Mouse (Mus musculus): Measurements from ENCODE around the gene Tmed4. TPM values are rescaled to one million over a fixed set of nuclear protein-coding genes. Genes with fewer than 3 reads are reported as not detected.

The Tmed4 gene
- polyA plus RNA-seq (2017; shearing (Covaris generic)) = 10 to 100 TPM; 53.4 to 93.7 (median 81.4) TPM

DNA sequence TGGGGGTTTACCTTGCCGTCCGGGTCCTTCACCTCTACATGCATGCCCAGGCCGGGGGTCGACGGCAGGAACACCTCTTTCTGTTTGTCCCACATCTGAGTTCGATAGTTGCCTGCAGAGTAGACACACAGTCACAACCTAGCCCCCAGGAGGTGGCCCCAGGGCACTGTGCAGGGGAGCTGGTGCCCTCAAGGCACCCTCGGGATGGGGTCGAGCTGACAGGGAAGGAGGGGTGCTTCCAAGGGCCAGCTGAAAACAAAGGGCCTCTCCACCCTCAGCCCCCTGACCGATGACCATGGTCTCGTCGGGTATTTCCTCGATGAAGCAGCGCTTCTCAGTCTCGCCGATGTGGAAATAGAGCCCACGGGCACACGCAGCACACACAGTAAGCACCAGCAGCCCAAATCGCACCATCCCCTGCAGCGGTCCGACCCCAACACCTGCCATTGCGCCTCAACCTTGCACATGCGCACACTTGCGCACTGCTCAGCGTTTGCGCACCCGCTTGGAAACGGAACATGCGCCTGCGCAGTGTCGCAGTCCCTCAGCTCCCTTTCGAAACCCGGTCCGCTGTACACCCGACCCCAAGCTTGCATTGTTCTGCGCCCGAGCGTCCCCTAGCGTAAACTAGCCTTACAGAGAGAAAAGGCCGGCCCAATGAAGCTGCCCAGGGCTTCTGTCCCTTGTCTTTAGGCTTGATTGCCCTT, at the start of gene Tmed4:
Gene Tmed4 (minus strand): TSS at position 484 of the 707 bp plus-strand sequence.
- ATAC-seq = peak; percentile 92

DNA sequence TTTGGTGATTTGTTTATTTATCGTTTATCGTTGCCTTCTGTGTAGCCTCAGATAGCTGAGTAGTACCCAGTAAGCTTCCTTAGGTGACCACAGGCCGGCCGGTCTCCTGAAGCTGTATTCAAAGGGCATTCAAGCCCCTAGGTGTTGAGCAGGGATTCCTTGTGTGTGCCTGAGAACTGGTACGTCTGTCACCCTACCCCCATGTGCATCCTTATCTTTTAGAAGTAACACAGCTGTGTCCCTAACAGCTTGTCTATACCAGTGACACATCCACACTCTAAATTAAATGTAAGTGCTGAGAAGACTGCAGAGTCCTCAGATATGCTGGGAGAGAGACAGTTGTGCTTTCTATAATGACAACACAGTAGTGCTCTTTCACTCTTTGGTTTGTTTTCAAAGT, 48.7 kb upstream of the Tmed4 start:
- ATAC-seq = no peak

DNA sequence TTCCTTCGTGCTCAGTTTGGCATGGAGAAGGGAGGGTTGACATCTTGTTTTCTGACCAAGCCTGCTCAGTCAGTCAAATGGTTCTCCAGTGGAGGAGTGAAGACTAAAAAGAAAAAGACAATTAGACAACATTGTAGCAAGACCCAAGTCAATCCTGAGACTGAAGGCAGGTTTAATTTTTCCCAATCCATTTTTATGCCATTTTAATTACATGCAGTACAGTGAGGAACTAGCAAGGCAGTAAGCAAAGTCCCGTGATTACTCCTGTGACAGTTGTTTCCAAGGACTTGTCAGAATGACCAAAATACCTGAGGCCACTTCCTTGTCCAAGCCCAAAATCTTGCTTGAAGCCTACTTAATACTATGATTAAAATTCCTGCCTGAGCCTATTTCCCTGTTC, 47.4 kb upstream of the Tmed4 start:
- ATAC-seq = no peak

DNA sequence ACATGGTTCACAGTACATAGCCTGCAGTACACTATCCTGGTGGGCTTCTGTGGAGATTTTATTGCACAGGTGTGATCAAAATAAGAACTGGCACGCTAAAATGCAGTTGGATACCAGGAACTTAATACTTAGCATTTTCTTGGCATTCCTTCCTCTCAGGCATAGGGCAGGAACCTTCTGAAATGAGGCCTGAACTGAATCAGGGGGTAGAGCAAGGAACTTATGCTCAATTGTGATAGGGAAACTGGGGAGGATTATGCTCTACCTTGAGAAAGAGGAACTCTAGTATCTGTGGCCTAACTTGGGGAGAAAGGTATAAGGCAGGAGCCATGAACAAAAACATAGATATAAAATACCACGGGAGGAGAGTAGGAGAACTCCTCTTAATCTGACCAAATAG, 44.7 kb upstream of the Tmed4 start:
- no peak for ATAC-seq

DNA sequence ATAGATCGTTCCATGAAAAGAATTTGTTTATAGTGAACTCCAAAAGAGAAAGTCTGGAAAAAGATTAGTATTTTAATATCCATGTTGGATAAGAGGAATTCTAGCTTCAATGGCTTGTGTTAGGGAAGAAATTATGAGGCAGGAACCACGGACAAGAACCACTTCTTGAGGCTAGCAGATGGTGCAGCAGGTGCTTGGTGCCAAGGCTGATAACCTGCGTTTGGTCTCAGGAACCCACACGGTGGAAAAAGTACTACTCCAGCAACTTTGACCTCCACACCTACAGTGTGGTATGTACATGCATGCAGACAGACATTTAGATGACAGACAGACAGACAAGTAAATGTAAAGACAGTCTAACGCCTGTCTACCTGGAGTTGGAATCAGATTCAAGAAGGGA, 43.9 kb upstream of the Tmed4 start:
- ATAC-seq = no peak

DNA sequence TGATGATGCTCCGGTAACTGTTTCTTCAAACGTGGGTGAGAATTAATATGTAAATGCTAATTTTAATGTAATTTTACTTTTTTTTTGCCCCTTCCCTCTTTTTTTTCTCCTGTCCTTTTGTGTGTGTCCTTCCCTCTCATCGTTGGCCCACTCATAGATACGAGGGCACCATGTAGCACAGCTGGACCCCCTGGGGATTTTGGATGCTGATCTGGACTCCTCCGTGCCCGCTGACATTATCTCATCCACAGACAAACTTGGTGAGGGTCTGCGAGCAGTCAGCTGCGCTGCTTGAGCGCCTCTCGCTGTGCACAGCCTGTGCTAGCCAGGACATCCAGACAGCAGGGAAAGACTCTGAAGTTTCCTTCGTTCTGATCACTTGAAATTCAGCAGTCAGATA, 42.2 kb upstream of the Tmed4 start:
- ATAC-seq = no peak

DNA sequence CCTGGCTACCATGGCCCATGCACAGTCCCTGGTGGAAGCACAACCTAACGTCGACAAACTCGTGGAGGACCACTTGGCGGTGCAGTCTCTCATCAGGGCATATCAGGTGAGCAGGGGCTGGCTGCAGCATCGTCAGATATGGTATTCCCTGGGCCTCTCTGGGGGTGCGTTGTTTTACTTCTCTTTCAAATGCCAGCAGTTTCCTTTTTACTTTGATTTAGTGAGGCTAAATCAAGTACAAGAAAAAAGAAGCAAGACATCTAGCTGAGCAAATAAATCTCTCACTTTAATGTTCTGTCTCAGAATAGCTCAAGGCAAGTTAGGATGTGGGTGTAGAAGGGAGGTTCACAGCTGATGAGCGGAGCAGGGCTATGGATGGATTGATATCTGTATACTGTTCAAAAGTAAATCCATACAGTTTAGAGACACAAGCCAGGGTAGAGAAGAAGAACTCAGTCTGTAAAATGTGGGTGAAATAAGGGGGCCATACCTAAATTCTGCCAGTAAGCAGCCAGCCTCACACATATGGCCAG, 39.3 kb upstream of the Tmed4 start:
- no peak for ATAC-seq

DNA sequence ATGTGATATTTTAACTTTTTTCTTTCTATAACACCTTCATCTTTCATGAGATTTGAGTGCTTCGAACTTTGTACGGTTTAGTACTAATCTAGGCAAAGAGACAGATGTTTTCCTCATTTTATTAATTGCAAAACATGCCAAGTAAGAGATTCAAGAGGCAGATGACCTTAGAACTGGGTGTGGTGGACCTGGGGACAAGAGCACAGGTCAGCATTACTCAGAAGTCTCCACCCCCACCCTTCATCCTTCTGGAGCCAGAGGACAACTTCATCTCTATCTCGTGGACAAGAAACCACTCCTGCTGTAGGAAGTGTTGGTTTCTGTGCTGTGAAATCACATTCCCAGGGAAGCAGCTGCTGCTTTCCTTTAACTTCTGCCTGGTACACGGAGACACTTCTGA, 33.5 kb upstream of the Tmed4 start:
- ATAC-seq = no peak

DNA sequence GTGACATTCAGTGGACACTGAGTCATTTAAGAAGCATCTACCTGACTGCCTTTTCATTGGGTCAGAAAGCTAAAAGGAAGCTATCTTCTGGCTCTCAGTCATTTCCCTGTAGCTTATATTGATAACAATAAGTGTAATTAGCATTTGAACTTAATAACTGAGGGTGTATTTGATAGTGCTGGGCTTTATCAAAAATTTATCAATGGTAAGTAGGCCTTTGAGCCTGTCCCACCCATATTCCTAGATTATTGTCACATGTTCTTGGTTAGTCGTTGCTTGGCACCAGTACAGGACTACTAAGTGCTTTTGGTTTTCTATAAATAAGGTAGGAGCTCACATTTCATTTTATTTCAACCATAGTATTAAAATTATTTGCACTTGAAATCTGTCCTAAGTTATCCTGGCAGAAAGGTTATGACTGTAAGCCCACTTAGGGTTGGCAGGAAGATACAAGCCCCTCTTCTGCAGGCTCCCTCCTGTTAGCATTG, 31.3 kb upstream of the Tmed4 start:
- no peak for ATAC-seq

DNA sequence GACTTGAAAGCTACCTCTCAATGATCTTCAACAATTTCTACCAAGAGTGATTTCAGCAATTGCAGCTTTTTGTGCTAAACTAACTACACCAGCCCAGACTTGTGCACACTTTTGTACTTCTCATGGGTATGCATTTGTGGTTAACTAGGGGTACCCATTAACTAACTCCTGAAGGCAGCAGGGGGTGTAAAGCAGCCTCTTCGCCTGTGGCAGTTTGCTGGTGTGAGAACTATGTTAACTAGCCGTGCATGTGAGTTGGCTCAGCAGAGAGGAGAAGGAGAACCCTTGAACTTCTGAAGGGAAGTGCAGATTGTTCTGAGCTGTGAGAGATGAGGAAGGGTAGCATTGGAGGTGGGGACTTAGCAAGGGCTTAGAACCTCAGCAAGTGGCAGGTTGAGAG, 28.1 kb upstream of the Tmed4 start:
- ATAC-seq = no peak

DNA sequence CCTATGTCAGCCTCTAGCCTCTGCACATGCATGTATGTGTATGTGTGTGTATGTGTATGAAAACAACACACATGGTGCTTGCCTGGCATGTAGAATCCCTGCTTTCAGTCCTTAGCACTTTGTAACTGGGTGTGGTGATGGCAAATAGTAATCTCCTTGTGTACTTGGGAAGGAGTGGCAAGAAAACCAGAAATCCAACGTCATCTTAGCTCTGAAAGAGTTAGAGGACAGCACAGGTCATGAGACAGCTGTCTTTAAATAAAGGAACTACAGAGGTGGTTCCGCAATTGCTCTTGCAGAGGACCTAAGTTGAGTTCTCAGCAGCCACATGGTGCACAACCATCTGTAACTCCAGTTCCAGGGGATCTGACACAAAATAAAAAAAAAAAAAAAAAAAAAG, 24.8 kb upstream of the Tmed4 start:
- no peak for ATAC-seq

DNA sequence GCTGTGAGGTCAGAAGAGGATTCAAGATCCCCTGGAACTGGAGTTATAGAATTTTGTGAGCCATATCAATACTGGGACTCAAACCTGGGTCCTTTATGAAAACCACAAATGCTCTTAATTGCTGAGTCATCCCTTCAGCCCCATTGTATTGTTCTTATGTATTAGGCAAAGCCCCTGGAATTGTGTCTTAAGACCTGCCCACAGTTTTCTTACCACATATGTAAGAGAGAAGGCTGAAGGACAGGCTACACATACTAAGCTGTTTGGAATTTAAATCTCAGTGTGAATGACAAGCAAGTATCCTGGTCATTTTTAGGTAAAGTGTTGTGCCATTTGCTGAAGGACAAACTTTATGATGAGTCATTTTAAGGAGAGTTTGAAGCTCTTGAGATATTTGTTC, 21.4 kb upstream of the Tmed4 start:
- ATAC-seq = no peak

DNA sequence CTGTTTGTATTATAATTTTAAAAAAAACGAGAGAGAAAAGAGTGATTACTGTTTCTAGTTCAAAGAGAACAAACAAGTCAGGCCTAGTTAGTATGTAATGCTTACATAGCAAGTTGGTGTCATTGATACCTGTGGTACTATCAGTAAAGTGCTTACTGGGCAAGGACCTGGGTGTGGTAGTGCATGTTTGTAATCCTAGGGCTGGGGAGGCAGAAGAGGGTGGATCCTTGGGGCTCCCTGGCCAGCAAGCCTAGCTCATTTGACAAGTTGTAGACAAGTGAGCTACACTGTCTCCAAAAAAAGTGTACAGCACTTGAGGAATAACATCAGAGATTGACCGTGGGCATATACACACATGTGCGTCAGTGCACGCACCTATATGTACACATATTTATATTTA, 20.0 kb upstream of the Tmed4 start:
- no peak for ATAC-seq

DNA sequence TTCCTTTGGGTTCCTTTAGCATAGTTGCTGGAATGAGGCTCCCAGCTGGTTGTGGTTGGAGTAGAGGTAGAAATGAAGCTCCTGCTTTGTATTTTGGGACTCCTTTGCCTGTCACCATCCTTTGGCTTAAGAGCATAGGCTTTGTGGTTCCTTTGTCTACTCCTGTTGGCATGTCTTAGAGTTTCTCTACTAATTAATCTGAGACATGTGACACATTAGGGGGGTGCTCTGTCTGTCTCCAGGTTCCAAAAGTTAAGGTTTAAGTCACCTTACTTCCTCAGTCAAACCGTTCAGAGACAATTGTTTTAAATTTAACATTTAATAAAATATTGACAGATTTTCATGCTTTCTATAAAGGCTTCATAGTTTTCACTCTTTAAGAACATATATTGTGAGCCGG, 18.9 kb upstream of the Tmed4 start:
- ATAC-seq = no peak

DNA sequence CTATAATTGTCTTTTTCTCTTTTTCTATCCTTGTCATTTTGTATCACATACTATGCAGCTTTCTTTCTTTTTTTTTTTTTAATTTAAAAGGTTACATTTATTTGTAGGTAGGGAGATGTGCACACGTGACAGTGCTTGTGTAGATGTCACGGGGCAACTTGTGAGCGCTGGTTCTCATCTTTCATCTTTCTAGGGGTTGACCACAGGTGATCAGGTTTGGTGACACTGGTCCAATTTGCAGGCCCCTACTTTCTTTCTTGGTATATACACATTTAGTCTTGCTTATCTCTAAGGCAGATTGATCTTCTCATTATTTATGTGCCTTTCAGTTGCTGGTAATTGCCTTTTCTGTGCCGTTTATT, 18.3 kb upstream of the Tmed4 start:
- ATAC-seq = no peak

DNA sequence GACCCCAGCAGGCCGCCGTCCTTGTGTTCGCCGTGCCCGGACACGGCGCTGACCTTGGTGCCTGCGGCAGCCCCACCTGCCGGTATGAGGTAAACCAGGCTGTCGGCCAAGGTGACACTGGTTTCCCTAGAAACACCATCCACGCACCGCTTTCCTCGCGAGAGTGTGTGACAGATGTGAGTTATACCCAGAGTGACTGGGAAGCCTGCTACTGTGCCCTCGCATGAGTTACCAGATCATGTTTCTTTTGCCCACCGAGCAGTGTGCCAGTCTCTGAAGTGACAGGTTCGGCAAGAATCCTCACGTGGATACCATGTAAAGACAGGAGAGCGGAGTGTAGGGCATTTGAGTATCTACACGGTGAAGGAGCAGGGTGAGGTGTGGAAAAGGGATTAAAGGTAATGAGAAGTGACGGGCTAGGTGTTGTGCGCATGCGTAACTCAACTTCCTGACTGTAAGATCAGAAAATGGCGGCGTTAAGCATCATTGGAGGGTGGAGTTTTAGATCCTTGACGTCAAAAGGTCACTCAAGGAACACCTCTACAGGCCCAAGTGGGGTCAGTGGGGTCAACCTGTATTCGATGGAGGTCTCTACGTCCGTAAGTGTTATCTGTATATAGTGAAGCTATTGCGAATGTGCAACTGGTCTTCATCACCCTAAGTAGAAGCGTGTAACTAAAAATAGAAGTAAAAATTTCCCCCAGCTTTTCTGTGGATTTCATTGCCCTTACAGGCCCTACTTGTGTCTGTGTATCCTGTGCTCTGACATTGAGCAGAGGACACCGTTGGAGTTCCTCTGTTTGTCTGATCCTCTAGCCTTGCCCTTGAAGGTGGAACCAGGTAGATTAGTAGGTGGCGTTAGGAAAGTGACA, 17.7 kb upstream of the Tmed4 start:
- peak; percentile 66 for ATAC-seq

DNA sequence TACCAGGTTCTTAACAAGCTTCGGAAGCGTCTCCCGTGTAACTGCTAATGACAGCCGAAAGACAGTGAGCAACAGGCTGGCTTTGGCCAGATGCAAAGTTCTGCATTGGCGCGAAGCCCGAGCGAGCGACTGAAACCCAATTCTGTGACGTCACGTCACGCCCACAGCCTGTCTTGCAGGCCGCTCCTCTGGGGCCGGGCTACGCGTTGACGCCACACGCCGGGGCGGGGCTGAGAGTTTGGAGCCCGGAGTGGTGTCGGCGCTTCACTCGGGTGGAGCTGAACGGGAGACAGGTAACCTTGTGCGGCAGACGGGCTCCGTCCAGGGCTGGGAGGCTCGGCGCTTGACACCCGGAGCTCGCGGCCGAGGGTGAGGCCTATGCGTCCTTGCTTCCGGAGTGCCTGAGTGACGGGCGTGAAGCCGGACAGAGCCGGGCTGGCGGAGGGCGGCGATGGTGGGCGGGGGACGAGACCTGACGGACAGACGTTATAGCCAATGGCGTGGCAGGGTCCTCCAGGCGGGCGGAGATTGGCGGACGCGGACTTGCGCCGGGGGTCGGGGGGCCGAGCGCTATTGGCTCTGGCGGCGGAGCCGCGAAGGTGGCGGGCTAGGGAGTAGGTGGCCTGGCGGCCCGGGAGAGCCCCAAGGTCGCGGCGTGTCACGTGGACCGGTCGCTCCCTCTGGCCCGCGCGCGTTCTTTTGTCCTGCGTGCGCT, 16.9 kb upstream of the Tmed4 start, which contains the start of gene Ogdh:
Gene Ogdh (plus strand): TSS at position 233 of the 715 bp plus-strand sequence.
- ATAC-seq = peak; percentile 80

DNA sequence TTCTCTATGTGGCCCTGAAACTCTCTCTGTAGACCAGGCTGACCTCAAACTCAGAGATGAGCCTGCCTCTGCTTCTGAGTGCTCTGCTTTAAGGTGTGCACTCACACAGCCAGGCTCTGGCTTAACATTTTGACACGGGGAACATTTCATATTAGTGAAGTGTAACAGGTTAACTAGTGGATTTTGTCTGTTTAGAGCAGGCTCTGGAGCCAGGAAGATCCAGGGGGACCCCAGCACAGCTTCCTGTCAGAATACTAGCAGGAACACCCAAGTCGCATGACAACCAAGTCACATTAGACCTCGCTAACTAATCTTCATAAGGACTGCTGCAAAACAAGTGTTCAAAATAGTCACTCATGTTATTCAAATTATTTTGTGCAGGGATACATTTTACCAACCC, 16.2 kb upstream of the Tmed4 start:
- ATAC-seq = no peak

DNA sequence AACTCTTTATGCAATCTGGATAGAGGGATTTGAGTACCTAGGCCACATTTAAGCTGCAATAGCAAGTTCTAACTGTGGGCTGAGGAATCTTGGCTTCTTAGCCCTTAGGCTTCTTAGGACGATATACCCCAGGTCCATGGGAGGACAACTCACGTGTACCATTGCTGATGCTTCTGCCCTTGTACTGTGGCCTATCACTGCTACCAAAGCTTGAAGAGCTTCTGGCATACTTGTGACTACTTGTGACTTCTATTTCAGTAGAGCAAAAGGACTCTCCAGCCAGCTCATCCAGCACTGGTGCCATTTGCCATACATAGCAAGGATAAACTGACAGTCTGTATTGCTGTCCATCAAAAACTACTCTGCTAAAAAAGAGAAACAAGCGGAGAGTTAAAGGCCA, 15.5 kb upstream of the Tmed4 start:
- no peak for ATAC-seq

DNA sequence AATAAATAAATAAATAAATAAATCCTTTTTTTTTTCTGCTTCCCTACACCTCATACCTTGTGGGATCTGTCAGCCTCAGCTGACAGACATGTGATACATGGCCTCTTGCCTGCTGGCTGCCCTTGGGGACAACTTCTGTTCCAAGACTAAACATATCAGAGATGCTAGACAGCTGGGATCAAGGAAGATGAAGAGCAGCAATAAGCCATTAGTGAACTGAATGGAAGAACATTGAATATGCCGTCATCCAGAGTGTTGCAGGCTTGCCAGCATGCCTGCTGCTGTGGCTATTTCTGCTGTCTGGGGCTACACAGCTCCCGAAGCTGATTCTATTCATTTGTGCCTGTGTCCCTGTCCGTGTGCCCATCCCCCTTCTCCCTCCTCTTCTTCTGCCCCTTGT, 8.3 kb upstream of the Tmed4 start:
- ATAC-seq = no peak

DNA sequence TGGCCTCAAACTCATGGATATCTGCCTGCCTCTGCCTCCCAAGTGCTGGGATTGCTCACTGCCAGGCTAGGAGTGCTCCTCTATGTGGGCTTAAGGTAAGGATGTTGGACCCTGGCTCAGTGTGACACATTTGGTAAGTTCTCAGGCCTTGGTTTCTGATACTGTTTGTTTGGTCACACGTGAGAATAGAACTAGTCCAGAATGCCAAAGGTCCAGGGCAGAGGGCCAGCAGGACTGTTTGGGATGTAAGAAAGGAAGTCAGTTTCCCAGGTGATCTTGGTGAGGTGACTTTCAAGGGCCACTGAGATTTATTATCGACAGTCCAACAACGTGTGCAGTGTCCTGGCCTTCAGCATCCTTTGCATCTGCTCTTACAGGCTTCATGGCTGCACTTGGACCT, 1.8 kb upstream of the Tmed4 start:
- ATAC-seq = no peak

DNA sequence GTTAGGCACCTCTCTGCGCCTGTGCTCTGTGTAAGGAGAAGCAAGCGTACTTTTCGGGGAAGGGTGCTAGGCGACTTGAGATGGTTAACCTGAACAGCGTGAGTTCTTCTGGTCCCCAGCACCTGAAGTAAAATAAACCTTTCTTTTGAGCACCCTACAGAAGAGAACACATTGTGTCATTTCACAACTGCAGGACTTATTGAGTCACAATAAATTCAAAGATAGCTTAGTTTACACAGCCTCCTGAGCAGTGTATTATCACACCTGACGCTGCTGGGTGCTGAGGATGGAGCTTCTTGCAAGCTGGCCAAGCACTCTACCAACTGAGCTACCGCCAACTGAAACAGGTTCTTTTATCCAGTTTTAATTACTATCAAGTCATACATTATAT, 419 bp upstream of the Tmed4 start:
- peak; percentile 55 for ATAC-seq

DNA sequence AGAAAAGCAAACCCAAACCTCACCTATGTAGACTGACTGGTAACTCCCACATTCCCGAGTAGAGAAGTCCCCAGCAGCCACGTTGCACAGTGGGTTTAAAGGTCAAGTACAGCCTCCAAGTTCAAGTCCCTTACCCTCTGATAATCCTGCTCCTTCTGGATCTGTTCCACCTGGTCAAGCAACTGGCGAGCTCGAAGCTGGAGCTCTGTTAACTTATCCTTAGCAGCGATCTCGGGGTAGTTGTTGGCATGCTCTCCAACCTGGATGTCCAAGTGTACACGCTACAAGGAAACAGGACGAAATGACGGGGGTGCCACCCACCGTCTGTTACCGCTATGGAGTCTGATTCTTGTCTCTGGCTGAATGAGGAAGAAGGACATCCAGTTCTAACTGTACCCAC, 1.1 kb downstream of the Tmed4 start:
- no peak for ATAC-seq

All from inflammation-experienced regulatory T-cells, adult 6 months (primary cell).